Mouse (Mus musculus): ENCODE data around the gene 4933424G06Rik.

The 4933424G06Rik gene

DNA sequence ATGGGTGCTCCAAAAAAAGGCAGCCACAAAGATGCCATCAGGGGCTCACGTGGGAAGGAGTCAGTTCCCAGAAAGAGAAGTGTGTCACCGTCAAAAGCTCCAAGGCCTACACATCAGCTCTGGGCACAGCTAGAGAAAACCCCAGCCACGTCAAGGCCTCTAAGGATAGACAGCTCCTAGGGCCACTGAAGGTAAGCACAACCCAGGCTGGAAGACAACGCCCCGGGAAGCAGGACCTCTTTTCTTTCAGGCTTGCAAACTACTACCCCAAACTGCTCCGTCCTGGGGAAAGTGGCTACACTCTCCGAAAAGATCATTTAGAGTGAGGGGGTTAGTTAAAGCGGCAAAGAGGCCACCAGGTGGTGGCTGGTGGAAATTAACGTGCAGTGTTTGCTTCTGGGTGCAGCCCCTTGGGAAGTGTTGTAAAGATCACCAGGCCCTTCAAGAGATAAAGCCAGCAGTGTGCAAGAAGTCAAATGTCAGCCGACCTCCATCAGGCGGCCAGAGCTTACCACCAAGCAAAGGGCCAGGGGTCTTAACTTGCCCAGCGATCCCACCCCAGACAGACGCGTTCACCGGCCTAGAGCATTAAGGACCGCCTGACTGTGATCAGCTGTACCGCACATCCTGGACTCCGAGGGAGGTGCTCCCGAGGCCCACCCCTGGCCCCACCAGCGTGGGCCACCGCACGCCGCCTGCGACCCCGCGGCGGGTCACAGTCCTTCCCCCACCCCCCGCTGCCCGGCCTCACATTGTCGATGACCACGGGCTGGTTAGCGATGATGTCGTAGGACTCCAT lies 695 bp upstream of the 4933424G06Rik start:
- DNase-seq (ENCODE audit: low read depth), result peak; percentile 34

DNA sequence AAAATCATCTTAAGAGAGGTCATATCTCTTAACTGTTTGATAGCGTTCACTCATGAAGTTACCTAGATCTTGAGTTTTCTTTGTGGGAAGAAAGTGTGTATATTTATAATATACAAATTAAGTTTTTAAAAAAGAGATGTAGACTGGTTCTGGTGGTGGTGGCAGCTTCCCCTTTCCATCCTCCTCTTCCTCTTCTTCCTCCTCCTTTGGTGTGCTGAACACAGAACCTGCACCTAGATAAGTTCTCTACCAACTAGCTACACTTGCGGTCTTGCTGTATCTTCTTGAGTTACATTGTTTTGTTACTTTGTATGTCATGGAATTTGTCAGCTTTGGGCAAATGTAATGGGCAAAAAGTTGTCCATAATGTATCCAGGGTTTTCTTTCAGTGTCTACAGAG lies 1.2 kb downstream of the 4933424G06Rik start:
- DNase-seq (ENCODE audit: low read depth), result no peak

DNA sequence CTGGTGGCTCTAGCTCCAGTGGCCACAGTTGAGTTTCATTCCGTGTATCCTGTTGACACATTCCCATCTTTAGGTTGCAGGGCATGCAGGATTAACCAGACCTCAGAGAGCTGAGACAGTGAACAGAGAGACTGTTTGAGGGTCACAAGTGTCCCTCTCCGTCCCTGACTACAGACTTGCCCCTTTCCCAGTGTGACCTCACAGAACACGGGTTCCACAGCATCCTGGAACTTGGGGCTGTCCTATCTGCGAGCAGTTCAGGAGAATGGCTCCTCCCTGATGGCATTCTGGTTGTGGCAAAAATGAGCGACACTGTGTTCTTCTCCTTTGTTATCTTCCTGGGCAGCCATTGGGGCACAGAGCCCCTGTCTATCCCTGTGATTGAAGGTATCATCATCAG lies 4.4 kb downstream of the 4933424G06Rik start, which contains the start of gene Actr1b:
Gene Actr1b (minus strand): TSS at position 112 of the 400 bp plus-strand sequence.
- DNase-seq (ENCODE audit: low read depth), result no peak

DNA sequence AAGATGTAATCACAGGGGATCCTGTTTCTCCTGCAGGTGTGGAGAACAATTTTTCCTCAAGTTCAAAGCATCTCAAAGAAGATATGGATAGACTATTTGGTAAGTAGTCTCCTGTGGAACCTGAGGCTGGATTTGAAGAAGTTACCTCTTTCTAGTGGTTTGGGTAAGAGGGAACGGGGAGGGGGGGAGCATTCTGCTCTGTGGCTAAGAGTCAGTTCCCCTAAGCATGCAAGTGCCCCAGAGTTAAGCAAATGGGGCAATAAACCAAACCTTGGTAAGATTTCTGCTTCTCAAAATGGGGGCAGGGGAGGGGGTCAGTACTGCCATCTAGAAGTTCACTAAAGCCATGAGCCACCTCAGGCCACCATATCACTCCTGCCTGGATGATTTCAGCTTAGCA lies 8.8 kb downstream of the 4933424G06Rik start:
- DNase-seq (ENCODE audit: low read depth), result no peak

DNA sequence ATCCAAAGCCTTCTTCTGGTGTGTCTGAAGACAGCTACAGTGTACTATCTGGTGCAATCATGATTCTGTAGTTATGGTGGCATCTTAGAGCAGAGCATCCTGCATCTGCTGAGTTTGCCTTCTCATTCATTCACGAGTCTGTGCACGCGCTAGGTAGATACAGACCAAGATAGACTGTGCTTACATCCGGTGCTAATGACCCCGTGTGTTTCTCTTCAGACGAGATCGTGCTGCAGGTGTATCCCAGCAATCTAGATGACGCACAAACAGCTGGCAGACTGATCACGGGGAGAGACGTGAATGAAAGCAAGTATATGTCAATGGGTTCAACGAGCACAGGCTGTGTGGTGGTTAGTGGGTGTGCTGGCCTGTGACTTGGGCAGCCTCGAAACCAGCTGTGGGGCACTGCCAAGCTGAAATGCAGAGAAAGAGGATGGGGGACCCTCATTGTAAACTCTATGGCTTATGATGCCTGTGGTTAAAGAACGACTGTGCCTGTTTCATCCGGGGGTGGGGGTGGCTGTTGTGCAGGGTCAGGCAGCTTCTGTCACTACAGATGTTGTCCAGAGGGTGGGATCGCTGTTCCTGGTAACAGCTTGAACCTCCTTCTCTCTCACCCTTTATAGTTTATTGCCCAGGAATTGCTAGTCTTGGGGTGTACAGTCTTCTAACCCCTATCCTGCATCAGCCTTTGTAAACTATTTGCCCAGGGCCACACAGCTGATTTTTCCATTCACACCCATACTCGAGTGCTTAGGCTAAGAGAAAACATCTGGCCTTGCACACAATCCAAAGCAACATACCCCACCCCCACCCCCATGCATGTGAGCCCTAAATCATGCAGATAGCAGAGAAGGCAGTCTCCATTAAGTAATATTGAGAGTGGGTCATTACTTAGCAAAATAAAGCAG lies 13.5 kb downstream of the 4933424G06Rik start:
- no peak for DNase-seq (ENCODE audit: low read depth)

DNA sequence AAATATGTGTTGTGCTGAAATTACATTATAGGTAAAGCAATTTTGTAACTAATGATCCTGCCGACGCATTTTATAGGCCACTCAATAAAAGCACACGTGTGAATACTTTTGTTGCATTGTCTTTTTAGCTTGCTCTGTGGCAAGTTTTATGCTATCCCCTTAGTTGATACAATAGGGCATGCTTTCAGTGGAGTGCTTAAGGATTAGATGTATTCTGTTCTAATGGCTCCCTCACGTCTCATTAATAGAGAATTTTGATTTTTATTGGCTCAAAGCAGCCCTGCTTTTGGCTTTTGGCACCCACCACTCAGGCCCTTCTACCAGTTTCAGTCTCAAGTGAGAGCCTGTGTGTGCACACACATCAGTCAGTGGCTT lies 14.1 kb downstream of the 4933424G06Rik start:
- DNase-seq (ENCODE audit: low read depth), result no peak

DNA sequence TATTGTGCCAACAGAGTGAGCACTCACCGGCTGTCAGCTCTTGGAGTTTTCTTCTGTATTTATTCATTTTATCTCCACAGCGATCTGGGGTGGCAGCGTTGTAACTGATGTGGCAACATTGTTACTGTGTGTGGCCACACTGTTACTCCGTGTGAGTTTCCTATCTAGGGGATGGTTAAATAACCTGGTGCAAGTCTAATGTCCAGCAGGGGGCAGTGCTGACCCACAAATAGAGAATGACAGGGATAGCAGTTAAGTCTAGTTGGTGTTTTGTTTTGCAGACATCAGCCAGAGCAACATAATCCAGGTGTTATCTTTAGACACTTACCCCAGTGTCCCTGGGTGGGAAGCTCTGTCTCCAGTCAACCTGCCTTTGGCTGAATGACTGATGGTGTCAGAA lies 27.4 kb downstream of the 4933424G06Rik start:
- peak; percentile 89 for DNase-seq (ENCODE audit: low read depth)

DNA sequence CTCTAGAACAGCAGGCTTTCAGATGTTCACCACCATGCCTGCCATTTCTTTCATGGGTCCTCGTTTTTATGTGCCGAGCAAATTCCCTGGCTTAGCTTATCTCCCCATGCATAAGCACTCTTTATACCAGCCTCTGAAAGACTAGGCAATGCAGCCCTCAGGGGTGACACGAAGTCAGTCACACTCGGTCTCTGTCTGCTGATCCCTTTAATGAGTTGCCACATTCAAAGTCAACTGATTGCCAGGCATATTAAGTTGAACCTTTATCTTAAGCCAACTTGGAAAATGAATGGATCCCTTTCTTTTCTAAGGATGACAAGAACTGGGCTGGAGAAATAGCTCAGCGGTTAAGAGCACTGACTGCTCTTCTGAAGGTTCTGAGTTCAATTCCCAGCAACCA lies 29.3 kb downstream of the 4933424G06Rik start:
- DNase-seq (ENCODE audit: low read depth), result no peak

DNA sequence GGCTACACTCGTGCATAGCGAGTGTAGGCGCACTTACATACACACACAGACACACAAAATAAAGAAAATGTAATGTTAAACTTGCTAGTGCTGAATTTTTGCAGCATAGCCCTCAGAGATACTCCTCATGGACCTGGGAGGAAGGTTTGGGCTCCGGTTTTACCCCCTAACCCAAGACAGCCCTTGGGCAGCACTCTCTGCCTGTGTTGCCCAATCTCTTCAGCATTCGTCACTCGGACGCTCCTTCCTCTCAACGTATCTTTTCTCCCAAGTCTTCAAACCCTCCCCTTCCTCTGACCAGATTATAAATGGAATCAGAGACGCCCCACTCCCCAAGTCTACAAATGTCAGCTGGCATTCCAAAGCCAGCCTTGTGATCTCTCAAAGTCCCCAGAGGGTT lies 33.1 kb downstream of the 4933424G06Rik start:
- no peak for DNase-seq (ENCODE audit: low read depth)

DNA sequence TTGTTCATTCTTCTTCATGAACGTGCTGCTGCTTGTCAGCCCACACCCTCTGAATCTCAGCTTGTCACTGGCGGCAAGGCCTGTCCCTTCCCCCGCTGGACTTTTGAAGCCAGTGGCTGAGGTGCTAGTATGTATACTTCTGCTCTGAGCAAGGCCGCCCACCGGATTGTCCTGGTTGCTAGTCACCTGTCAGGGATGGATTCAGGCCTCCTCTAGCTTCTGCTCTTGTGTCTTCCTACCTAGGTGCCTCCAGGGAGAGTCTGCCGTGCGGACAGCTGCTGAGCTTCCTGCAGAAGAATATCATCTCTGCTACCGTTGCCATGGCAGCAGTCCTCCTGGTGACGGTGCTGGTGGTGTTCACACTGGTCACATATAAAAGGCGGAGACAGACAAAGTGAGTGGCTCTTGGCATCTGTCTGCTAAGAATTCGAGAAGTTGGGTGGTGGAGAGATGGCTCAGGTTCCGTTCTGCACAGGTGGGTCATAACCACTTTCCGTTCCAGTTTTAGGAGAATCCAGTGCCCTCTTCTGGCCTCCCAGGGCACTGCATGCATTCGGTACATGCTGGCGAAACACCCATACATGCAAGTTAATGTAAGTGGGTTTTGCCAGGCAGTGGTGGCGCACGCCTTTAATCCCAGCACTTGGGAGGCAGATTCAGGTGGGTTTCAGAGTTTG lies 34.5 kb downstream of the 4933424G06Rik start:
- peak; percentile 63 for DNase-seq (ENCODE audit: low read depth)

DNA sequence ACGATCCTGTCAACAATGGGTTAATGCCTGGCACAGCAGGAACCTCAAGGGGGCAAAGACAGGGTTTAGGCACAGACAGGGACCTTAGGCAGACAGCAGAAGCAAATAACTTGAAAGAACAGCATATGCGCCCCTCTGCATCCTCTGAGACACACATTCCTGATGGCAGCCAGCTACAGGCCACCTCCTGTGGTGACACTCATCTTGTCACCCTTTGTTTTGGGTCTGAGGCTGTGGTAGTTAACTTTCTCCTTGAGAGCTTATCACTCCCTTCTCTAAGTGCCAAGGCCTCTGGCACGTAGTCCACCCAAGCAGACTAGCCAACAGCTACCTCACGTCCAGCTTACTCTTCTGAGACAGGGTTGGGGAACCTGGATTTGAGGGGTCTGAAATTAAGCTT lies 35.7 kb downstream of the 4933424G06Rik start:
- no peak for DNase-seq (ENCODE audit: low read depth)

DNA sequence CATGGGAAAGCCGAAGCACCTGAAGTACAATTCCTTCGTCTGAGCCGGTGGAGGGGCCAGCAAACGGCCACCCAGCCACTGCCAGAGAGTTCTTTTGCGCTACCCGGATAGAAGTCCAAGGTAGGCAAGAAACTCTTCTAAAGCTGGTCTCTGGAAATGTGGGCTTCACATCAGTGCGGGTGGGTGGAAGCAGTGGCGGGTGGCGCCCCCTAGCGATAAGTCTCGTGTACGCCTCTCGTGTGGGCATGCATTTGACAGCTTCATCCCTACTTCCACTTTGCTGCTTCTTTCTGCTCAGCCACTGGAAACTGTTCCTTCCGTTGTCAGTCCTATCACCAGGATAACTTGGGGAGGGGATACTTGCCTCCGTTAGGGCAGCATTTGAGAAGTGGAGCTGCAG lies 36.5 kb downstream of the 4933424G06Rik start:
- DNase-seq (ENCODE audit: low read depth), result peak; percentile 35

DNA sequence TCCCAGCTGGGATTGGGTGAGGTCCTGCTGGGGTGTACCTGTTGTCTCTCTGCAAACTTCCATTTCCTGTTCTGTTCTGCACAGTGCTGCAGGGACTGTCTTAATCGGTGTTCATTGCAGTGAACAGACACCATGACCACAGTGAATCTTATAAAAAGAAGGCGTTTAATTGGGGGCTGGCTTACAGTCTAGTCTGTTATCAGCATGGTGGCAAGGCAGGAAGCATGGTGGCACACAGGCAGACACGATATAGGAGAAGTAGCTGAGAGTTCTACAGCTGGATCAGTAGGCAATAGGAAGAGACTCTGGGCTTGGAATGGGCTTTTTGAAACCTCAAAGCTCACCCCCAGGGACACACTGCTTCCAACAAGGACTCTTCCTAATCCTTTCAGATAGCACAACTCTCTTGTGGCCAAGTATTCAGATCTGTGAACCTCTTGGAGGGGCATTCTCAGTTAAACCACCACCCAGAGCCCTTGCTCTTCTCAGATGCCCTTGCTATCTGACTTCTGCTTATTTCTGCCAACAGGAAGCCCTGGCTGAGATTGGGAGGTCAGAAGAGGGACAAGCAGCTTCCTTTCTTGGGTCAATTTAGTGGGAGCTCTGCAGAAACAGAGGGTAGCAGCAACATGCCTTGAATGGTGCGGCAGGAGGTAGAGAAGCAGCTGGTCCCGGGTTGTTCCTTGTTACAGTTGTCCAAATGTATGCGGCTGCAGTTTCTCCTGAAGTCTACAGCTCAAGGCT lies 44.2 kb downstream of the 4933424G06Rik start:
- no peak for DNase-seq (ENCODE audit: low read depth)

DNA sequence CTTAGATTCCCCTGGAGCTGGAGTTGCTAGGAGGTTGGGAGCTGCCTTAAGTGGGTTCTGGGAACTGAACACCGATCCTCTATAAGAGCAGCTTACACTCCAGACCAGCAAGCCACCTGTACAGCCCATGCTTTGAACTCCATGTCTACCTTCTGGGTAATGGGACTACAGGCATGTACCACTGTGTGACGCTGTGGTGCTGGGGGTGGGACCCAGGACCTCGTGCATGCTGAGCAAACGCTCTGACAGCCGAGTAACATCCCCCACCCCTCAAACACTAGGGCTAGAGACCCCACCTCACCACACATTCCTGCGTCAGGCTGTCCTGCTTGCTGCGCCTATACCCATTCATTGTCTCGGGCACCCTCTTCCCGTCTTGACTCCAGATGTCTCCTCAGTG lies 48.6 kb downstream of the 4933424G06Rik start:
- no peak for DNase-seq (ENCODE audit: low read depth)

DNA sequence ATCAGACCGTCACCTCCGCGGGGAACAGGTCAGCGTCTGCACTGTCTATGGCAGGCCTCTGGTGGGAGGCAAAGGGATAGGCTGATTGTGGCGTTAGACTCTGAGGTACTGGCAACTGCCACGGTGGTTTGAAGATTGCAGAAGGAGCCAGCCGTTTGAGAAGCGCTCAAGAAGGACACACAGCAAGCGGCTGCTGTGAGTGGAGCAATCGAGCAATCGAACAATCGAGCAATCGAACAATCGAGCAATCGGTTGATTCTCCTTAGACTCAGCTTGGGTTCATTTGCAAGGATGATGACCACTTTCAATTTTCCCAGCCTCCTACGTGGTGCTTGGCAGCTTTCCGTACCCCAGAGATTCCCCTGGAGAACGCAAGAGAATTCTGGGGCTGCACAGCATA lies 49.1 kb downstream of the 4933424G06Rik start:
- DNase-seq (ENCODE audit: low read depth), result no peak

DNA sequence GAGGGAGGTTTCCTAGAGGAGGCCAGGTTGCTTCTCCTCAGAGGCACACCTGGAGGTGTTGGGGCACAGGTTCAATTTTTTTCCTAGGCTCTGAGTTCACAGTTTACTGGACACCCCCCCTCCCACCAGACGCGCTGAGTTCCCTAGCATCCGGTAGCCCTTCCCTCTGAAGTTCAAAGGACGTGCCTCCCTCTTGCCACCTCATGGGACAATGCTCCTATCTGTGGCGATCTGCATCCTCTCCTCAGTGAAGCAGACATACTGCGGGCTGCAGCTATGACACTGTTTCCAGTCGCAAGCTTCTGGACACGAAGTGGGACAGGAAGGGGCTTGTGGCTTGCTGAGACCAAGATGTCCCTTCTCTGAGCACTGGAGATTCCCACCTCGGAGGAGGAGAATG lies 50.5 kb downstream of the 4933424G06Rik start:
- no peak for DNase-seq (ENCODE audit: low read depth)

DNA sequence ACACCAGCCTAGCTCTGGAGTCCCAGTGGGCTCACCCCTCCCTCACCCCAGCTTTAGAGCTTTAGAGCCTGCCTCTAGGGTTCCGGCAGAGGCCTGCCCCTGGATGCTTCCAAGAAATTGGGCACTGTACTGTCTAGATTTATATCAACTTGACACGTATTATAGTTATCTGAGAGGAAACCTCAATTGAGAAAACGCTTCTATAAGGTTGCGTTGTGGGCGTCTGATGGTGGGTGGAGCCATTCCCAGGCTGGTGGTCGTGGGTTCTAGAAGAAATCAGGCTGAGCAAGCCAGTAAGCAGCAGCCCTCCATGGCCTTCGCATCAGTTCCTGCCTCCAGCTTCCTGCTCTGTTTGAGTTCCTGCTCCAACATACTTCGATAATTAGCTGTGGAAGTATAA lies 51.1 kb downstream of the 4933424G06Rik start:
- DNase-seq (ENCODE audit: low read depth), result no peak

DNA sequence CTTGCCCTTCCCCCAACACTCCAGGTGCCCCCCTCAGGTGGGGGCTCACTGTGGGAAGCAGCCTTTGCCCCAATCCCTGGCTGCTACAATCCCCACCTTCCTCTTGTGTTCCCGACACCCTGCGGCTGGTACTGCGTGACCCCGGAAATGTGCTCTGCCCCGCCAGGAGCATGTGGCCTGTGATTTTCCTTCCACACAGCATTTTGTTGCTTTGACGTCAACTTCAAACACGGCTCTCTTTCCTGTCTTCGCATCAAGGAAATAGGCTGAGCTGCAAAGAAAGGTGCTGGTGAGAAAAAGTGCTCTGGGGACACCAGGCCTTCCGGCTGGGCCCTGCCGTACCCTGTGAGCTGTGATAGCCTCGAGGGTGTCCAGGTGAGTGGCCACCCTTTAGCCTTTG lies 51.6 kb downstream of the 4933424G06Rik start, which contains the start of gene Zap70:
Gene Zap70 (plus strand): TSS at position 231 of the 400 bp plus-strand sequence.
- DNase-seq (ENCODE audit: low read depth), result no peak

DNA sequence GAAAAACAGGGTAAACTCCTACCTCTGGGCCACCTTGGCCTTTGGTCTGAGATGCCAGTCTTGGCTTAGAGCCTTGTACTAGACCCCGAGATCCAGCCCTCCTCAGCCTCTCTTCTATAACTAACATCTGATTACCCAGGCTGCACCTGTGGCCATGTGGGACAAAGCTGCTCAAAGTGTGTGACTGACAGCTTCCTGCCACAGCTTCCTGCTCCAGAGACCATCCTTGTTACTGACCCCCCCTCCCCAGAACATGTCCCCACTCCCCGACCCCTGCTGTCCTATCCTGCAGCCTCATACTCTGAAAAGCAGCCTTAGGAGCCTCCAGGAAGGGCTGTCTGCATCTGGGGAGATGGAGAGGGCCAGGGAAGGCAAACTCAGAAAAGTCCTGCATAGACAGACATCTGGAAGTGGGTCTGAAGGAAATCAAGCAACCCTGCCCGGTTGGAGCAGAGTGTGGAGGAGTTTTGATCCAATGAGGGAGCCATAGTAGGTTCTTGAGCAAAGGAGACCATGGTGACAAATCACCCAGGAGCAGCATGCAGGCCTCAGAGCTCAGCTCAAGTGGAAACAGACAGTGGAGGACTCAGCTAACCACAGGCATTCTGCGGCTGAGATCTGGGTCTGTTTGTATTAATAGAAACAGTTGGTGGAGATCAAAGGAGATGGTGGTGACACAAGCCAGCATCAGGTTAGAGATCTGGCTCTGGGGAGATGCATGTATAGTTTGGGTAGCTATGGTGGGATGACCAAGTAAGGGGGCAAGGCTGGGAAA lies 56.7 kb downstream of the 4933424G06Rik start:
- no peak for DNase-seq (ENCODE audit: low read depth)

DNA sequence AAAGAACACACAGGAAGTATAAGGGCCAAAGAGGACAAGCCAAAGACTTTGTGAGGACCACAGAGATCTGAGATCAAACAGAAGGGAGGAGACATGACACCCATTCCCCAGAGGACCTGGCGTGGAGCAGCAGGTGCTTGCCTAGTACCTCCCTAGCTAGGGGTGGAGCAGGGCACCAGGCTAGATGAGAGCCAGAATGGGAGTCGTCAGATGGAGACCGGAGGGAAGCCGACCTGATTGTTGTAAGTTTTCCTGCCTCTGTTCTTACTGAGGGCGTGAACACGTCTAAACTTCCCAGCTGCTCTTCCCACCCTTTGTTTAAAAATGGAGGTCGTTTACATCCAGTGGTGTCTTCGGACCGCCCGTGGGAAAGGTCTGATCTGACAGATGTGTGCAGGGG lies 57.4 kb downstream of the 4933424G06Rik start:
- DNase-seq (ENCODE audit: low read depth), result no peak

DNA sequence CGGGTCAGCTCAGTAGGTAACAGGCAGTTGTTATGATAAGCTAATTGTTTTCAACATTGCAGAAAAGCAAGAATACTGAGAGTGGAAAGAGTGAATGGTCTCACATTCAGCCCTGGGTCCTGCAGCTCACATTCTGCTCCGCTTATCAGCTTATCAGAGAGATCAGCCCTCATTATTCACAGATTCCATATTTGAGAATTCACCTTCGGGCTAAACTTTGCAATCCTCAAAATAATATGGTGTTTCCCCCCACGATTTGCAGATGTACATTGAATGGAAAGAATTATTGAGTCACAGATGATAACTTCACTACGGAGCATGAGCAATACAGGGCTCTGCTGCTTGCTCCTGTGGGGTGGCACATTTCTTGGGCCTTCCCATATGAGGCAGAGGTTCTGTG lies 58.8 kb downstream of the 4933424G06Rik start:
- no peak for DNase-seq (ENCODE audit: low read depth)
